Mouse (Mus musculus) layer of hippocampus, adult 8-10 months (tissue): Measurements from ENCODE around the gene Gm21800. TPM values are rescaled to one million over a fixed set of nuclear protein-coding genes. Genes with fewer than 3 reads are reported as not detected.
"Not testable (repeated sequence)": the region's sequence is repeated elsewhere in the genome, so short reads cannot be mapped to it uniquely, and the experiment has no call there.

Source experiments
- DNase-seq, 2 experiments: peaks; one replicate each; pipeline ENCODE4 v3.0.0; 2022; ENCODE audit warnings: low spot score in 2 of 2
- total RNA-seq, 4 experiments: library from RNA; stranded (reverse); gene quantifications; 2 replicates each; pipeline ENCODE4 v1.2.4; 2022

Gene Gm21800
- not detected for total RNA-seq

GRCm38 (mm10) chrY:41406198-41406597 lies at the start of gene Gm21800:
Gene Gm21800 (plus strand): TSS chrY:41406498.
- not testable (repeated sequence) for DNase-seq
